Mouse (Mus musculus): ENCODE measurements at regions not wholly inside any gene's neighbourhood (a gene's known extent, or its start where the extent isn't known, plus 50 kb on each side); places are given as distances from the start of the nearest gene placed in this dataset.
"Not testable (repeated sequence)": the region's sequence is repeated elsewhere in the genome, so short reads cannot be mapped to it uniquely, and the experiment has no call there.

- DNase-seq = no peak
Measured at GRCm38 (mm10) chr6:68977959-68978358, 1442.4 kb upstream of the Tacstd2 start.

- no peak for DNase-seq
Measured at GRCm38 (mm10) chr6:68964012-68964411, 1428.4 kb upstream of the Tacstd2 start.

GRCm38 (mm10) chr6:68938104-68938503 is 1402.5 kb upstream of the Tacstd2 start:
- DNase-seq = not testable (repeated sequence)

- DNase-seq = not testable (repeated sequence)
Measured at GRCm38 (mm10) chr6:68931860-68932259, 1396.3 kb upstream of the Tacstd2 start.

GRCm38 (mm10) chr6:68915536-68915935 is 1379.9 kb upstream of the Tacstd2 start:
- DNase-seq = no peak

- no peak for DNase-seq
Measured at GRCm38 (mm10) chr6:68884130-68884529, 1348.5 kb upstream of the Tacstd2 start.

- not testable (repeated sequence) for DNase-seq
Measured at GRCm38 (mm10) chr6:68852761-68853160, 1317.2 kb upstream of the Tacstd2 start.

GRCm38 (mm10) chr6:68852286-68852685 is 1316.7 kb upstream of the Tacstd2 start:
- no peak for DNase-seq

GRCm38 (mm10) chr6:68835186-68835585 is 1299.6 kb upstream of the Tacstd2 start:
- no peak for DNase-seq

- DNase-seq = no peak
Measured at GRCm38 (mm10) chr6:68834633-68835032, 1299.0 kb upstream of the Tacstd2 start.

- DNase-seq = not testable (repeated sequence)
Measured at GRCm38 (mm10) chr6:68828460-68828859, 1292.9 kb upstream of the Tacstd2 start.

GRCm38 (mm10) chr6:68813346-68813745 is 1277.8 kb upstream of the Tacstd2 start:
- DNase-seq = no peak

GRCm38 (mm10) chr6:68799205-68799604 is 1263.6 kb upstream of the Tacstd2 start:
- not testable (repeated sequence) for DNase-seq

GRCm38 (mm10) chr6:68771507-68771906 is 1235.9 kb upstream of the Tacstd2 start:
- DNase-seq = no peak

- DNase-seq = no peak
Measured at GRCm38 (mm10) chr6:68750451-68750850, 1214.9 kb upstream of the Tacstd2 start.

GRCm38 (mm10) chr6:68749699-68750098 is 1214.1 kb upstream of the Tacstd2 start:
- DNase-seq = no peak

GRCm38 (mm10) chr6:68738573-68738972 is 1203.0 kb upstream of the Tacstd2 start:
- no peak for DNase-seq

GRCm38 (mm10) chr6:68736647-68737046 is 1201.1 kb upstream of the Tacstd2 start:
- no peak for DNase-seq

GRCm38 (mm10) chr6:68736068-68736467 is 1200.5 kb upstream of the Tacstd2 start:
- no peak for DNase-seq

- DNase-seq = not testable (repeated sequence)
Measured at GRCm38 (mm10) chr6:68711084-68711483, 1175.5 kb upstream of the Tacstd2 start.

GRCm38 (mm10) chr6:68704291-68704800 is 1168.8 kb upstream of the Tacstd2 start:
- DNase-seq = not testable (repeated sequence)

- not testable (repeated sequence) for DNase-seq
Measured at GRCm38 (mm10) chr6:68680792-68681110, 1145.2 kb upstream of the Tacstd2 start.

- no peak for DNase-seq
Measured at GRCm38 (mm10) chr6:68680099-68680791, 1144.6 kb upstream of the Tacstd2 start.

GRCm38 (mm10) chr6:68668433-68668832 is 1132.8 kb upstream of the Tacstd2 start:
- peak; percentile 8 for DNase-seq

- DNase-seq = not testable (repeated sequence)
Measured at GRCm38 (mm10) chr6:68632309-68632708, 1096.7 kb upstream of the Tacstd2 start.
